Mouse (Mus musculus) lung, embryonic 14.5 days (tissue): Measurements from ENCODE around the gene Fdxr. TPM values are rescaled to one million over a fixed set of nuclear protein-coding genes. Genes with fewer than 3 reads are reported as not detected.

Experiments used
- ATAC-seq: fragments of 200-750 bp; cut with Nextera tagmentation; 2 replicates; pipeline ENCODE4 v1.8.0; 2017; ENCODE audit warnings: mild to moderate bottlenecking, moderate TSS enrichment, moderate library complexity; ENCODE audit not compliant: insufficient read depth
- DNase-seq: peaks from one replicate; pipeline ENCODE4 v3.0.0-alpha.2; 2015
- H3K27ac ChIP-seq: fragments of 300-500 bp; sonication (generic); 2 replicates; pipeline ENCODE4 v1.5.1; 2014; ENCODE audit warnings: low read depth, mild to moderate bottlenecking, moderate library complexity
- H3K27me3 ChIP-seq: fragments of 300-500 bp; sonication (generic); 2 replicates; pipeline ENCODE4 v1.6.1; 2014; ENCODE audit warnings: low read length, control low read depth; ENCODE audit not compliant: insufficient read depth
- H3K36me3 ChIP-seq: fragments of 300-500 bp; sonication (generic); 2 replicates; pipeline ENCODE4 v1.6.1; 2014; ENCODE audit warnings: control low read depth; ENCODE audit not compliant: insufficient read depth
- H3K4me1 ChIP-seq: fragments of 300-500 bp; sonication (generic); 2 replicates; pipeline ENCODE4 v1.6.1; 2014; ENCODE audit warnings: antibody characterized with exemption, control low read depth; ENCODE audit not compliant: insufficient read depth
- H3K4me2 ChIP-seq: fragments of 300-500 bp; sonication (generic); 2 replicates; pipeline ENCODE4 v1.6.1; 2014; ENCODE audit warnings: mild to moderate bottlenecking
- H3K4me3 ChIP-seq: fragments of 300-500 bp; sonication (generic); 2 replicates; pipeline ENCODE4 v1.5.1; 2014; ENCODE audit warnings: low read depth, low read length
- H3K9ac ChIP-seq: fragments of 300-500 bp; sonication (generic); 2 replicates; pipeline ENCODE4 v1.6.1; 2014
- H3K9me3 ChIP-seq: fragments of 300-500 bp; sonication (generic); 2 replicates; pipeline ENCODE4 v1.6.1; 2016; ENCODE audit warnings: low read depth, low read length, control low read depth
- CTCF ChIP-seq: IDR thresholded peaks from 2 replicates; pipeline ENCODE4 v1.5.1; 2016; ENCODE audit warnings: antibody characterized with exemption, low read depth
- WGBS: fragments of 180-500 bp; shearing (Covaris S2); extraction: QIAGEN DNeasy Blood & Tissue Kit; methylation state at CpG from one replicate; pipeline ENCODE4 v1.1.7; 2014; 5-methylcytosine and 5-hydroxymethylcytosine counted together
- polyA plus RNA-seq: library from polyadenylated mRNA; unstranded; fragments of >200 nt; fragmentation: Nextera tagmentation; extraction: Ambion mirVana; gene quantifications from 2 replicates; pipeline ENCODE4 v1.2.1, GENCODE M21; 2014

Fdxr gene
- polyA plus RNA-seq, 1 experiment from 2014 or later = 10.4 TPM

DNA sequence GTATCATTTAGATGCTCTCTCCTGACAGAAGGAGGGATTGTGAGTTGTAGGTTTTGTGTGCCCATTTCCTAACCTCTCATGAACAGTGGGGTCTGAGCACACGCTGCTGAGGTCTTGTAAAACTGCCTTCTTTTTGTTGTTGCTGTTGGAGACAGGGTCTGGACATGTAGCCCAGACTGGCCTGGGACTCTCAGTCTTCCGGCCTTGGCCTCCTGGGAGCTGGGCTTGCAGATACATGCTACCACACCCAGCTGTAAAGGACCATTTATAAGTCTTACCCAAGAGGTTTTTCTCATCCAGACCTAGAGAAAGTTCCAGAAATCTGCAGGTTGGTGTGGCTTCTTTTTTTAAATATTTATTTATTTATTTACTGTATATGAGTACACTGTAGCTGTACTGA lies 11.5 kb upstream of the Fdxr start:
- WGBS = 79% methylated on average over 2 of the region's 2 CpGs

DNA sequence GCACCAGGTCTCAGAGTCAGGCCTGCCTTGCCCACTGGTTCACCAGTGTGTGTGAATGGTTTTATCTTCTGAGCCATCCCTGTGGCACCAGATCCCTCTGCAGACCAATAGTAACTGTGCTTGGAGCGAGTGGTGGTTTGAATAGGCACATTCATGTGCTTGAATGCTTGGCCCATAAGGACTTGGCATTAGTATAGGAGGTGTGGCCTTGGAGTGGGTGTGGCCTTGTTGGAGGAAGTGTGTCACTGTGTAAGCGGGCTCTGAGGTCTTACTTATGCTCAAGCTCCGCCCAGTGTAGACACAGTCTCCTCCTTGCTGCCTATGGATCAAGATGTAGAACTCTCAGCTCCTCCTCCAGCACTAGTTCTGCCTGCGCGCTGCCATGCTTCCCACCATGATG lies 10.5 kb upstream of the Fdxr start:
- peaks cover 5% of the 10 kb centered on the region; the same call in 1 of the 2 replicates for H3K4me1 ChIP-seq
- no peaks in the 10 kb centered on the region for H3K27me3 ChIP-seq
- no peak overlapping the region for H3K9ac ChIP-seq
- H3K4me2 ChIP-seq = no peak overlapping the region
- DNase-seq = peak; percentile 39
- no peaks in the 10 kb centered on the region for H3K9me3 ChIP-seq
- no peak for TF ChIP-seq CTCF
- WGBS = 88% methylated on average over 5 of the region's 5 CpGs
- H3K4me3 ChIP-seq = no peak overlapping the region
- no peak for ATAC-seq
- H3K36me3 ChIP-seq = no peaks in the 10 kb centered on the region
- no peak overlapping the region for H3K27ac ChIP-seq

More for the DNA sequence above, 11.5 kb upstream of the Fdxr start:
- DNase-seq (no peak), ATAC-seq (no peak)
- Histone ChIP-seq H3K9me3 (no peaks in the 10 kb centered on the region), H3K4me1 (peaks cover 9% of the 10 kb centered on the region), H3K27me3 (no peaks in the 10 kb centered on the region), H3K4me2 (no peak overlapping the region), H3K27ac (no peak overlapping the region), H3K9ac (no peak overlapping the region), H3K36me3 (no peaks in the 10 kb centered on the region), H3K4me3 (no peak overlapping the region)
- no peak for TF ChIP-seq CTCF

DNA sequence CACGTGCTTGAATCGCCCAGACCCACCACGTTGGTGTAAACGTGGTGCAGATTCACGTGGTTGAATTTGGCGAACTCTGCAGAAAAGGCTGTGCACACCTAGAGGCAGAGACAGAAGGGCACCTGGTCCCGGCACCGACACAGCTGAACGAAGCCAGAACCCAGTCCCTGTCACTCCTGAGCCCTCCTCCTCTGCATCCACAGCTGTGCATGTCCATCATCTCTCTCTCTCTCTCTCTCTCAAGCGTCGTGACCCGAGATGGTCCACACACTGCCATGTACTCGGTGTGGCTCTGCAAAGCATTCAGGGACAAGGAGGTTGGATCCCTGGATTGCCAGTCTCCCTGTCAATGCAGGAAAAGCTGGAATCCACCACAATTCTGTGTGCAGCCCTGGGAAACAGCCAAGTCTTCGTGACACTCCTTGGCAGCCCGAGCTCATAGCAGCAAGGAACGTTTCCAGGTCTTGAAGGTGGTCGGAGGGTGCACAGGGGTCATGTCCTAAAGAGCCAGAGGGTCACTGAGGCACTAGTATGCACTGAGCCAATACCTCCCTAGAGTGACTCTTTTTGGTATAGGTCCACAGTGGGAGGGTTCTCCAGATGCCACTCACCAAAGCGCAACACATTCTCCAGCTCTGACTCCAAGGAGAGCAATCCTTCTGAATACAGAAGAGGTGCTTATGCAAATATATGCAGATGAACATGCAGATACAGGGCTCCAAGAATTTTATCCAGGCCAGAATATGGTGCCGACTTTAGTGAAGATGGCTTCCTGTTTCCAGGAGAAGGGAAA lies 9.5 kb upstream of the Fdxr start:
- no peaks in the 10 kb centered on the region for H3K27me3 ChIP-seq
- H3K4me2 ChIP-seq = no peak overlapping the region
- no peaks in the 10 kb centered on the region for H3K36me3 ChIP-seq
- no peak for TF ChIP-seq CTCF
- no peak overlapping the region for H3K4me3 ChIP-seq
- peaks cover 3% of the 10 kb centered on the region; the same call in 1 of the 2 replicates for H3K4me1 ChIP-seq
- H3K27ac ChIP-seq = no peak overlapping the region
- 70% methylated on average over 19 of the region's 19 CpGs for WGBS
- H3K9ac ChIP-seq = no peak overlapping the region
- ATAC-seq (no peak), DNase-seq (no peak)
- H3K9me3 ChIP-seq = no peaks in the 10 kb centered on the region

DNA sequence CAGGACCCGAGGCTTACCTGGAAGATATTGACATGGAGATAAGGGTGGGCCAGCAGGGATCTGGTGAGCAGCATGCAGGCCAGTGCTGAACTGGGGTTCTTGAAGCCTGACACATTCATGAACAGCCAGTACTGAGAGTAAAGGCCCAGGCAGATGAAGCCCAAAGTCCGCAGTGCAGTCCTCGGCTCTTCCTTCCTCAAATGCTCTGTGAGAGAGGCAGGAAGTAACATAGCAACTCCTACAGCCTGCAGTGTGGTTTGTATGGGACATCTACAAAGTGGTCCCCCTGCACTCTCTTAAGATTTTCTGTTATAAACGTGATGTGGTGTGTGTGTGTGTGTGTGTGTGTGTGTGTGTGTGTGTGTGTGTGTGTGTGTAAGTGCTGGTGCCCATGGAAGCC lies 8.4 kb upstream of the Fdxr start:
- Histone ChIP-seq H3K9me3 (no peaks in the 10 kb centered on the region), H3K4me2 (no peak overlapping the region), H3K4me3 (no peak overlapping the region), H3K9ac (no peak overlapping the region), H3K4me1 (no peaks in the 10 kb centered on the region), H3K27me3 (no peaks in the 10 kb centered on the region), H3K27ac (no peak overlapping the region), H3K36me3 (no peaks in the 10 kb centered on the region)
- DNase-seq = no peak
- no peak for ATAC-seq
- no peak for TF ChIP-seq CTCF
- WGBS = 46% methylated on average over 4 of the region's 4 CpGs

DNA sequence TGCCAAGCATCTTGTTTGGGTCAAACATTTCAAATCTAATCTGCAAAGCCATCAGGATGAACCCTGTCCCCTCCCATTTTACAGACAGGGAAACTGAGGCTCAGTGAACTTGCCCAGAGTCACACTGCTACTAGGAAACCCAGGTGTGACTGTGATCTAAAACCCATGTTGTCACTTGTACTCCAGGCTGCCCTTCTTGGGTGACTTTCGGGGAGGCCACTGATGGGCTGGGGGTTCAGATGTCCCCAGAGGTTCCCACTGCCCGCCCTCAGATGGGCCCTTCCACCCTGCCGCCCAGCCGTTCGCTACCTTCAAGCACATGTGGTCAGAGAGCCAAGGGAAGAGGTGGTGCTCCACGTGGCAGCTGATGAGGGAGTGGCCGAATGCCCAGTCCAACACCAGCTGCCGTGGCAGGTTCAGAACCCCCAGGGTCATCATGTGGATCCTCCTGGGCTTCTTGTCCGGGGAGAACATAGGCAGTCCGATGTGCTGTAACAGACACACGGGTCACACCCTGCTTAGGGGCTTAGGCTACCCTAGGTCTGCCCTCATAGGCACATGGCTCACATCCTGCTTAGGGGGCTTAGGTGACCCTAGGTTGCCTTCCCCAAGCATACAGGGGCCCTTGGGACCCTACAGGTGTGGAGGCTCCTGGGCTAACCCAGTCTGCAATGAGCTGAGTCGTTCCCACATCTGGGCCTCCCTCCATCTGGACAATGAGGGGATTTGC lies 7.2 kb upstream of the Fdxr start:
- no peak overlapping the region for H3K4me3 ChIP-seq
- H3K9me3 ChIP-seq = no peaks in the 10 kb centered on the region
- no peak overlapping the region for H3K27ac ChIP-seq
- no peak for TF ChIP-seq CTCF
- H3K9ac ChIP-seq = no peak overlapping the region
- DNase-seq (no peak), ATAC-seq (no peak)
- no peaks in the 10 kb centered on the region for H3K4me1 ChIP-seq
- 82% methylated on average over 12 of the region's 12 CpGs for WGBS
- no peaks in the 10 kb centered on the region for H3K36me3 ChIP-seq
- no peaks in the 10 kb centered on the region for H3K27me3 ChIP-seq
- no peak overlapping the region for H3K4me2 ChIP-seq

DNA sequence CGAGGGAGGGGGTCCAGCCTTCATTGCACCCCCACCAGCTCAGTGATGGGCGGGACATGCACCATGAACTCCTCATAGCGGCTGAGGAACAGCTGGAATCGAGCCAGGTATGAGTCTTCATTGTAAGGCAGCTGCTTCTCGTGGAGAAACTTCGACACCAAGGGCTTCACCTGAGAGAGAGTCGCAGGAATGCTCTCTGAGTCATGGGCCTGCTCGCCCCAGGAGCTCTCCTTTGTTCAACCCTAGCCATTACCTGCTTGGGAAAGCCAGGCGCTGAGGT lies 6.6 kb upstream of the Fdxr start:
- WGBS = 60% methylated on average over 9 of the region's 9 CpGs
- Histone ChIP-seq H3K4me3 (no peak overlapping the region), H3K36me3 (no peaks in the 10 kb centered on the region), H3K4me1 (no peaks in the 10 kb centered on the region), H3K27me3 (no peaks in the 10 kb centered on the region), H3K27ac (no peak overlapping the region), H3K9me3 (no peaks in the 10 kb centered on the region), H3K9ac (no peak overlapping the region), H3K4me2 (no peak overlapping the region)
- ATAC-seq = no peak
- TF ChIP-seq CTCF = no peak
- DNase-seq = no peak

DNA sequence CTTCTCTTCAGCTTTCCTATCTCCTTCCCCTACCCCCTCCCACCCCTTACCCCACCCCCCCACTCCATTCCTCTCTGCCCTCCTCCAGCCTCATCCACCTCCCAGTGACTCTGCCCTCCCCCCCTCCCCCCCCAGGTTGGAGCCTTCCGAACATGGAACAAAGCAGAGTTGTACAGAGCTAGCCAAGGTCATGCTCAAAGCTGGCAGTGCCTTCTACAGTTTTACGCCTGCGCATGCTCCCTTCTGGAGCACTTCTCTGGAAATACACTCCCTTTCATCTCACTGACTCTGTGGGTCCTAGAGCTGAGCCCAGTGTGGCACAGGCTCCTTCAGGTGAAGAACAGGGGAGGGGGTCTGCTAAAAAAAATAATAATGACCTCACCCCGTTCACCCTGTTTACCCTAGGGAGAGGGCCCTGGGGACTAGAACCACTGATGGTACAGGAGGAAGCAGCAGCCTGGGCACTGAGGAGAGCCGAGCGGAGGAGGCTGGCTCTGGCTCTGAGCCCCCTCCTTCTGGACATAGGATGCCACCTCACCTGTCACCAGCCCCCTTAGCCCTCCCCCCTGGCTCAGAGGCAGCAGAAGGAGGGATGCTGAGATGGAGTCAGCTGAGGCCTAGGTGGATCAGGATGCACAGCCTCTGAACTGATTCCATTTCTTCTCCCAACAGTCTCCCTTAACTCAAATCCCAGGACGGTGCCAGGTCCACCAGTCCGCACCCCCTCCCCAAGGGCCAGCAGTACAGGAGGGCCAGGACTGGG lies 6.1 kb upstream of the Fdxr start:
- no peak overlapping the region for H3K9ac ChIP-seq
- H3K36me3 ChIP-seq = no peaks in the 10 kb centered on the region
- H3K4me2 ChIP-seq = no peak overlapping the region
- no peak overlapping the region for H3K27ac ChIP-seq
- no peak for TF ChIP-seq CTCF
- no peaks in the 10 kb centered on the region for H3K27me3 ChIP-seq
- no peaks in the 10 kb centered on the region for H3K9me3 ChIP-seq
- DNase-seq (no peak), ATAC-seq (no peak)
- no peak overlapping the region for H3K4me3 ChIP-seq
- 0 out of 2 replicates have a peak, but pooled peaks cover 2% of the 10 kb centered on the region for H3K4me1 ChIP-seq
- 77% methylated on average over 8 of the region's 8 CpGs for WGBS
